Mouse (Mus musculus): ENCODE data around the gene Zfp523.

Zfp523 gene

DNA sequence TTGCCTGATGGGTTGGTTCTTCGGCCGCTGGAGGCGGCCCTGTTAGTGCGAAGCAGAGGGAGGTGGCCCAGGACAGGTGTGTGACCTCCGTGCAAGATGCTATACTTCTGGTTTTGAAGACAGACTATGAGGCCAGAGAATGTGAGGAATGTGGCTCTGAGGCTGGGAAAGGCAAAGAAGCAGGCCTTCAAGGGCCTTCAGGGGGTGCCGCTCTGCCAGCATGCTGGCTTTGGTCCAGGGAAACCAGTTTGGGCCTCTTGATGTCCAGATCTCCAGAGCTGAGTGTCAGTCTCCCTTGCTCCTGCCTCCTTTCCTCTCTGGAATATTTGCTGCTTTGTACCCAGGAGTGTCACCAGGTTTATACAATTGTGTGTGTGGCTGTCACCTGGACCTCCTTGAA lies 65.4 kb downstream of the Zfp523 start:
- DNase-seq (ENCODE audit: low spot score in 2 of 2) = no peak

- no peak for DNase-seq (ENCODE audit: low spot score in 2 of 2)
Observed at GRCm38 (mm10) chr17:28244214-28244613, 67.3 kb downstream of the Zfp523 start.

GRCm38 (mm10) chr17:28244714-28245113 lies 67.8 kb downstream of the Zfp523 start:
- no peak for DNase-seq (ENCODE audit: low spot score in 2 of 2)

DNA sequence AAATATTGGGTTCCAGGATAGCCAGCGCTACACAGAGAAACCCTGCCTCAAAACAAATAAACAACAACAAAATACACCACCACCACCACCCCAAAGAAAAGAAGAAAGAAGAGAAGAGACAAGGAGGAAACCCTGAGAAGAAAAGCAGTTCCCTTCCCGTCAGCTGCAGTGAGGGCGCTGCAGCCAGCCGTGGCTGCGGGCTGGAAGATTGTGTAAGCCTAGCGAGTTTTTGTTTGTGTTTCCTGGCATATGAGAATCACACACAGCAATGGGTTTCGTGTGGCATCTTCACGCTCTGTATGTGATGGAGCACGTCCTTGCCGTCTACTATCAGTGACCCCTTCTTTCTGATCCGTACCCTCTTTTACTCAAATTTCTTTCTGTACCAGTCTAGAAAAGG lies 69.7 kb downstream of the Zfp523 start:
- DNase-seq (ENCODE audit: low spot score in 2 of 2) = no peak

DNA sequence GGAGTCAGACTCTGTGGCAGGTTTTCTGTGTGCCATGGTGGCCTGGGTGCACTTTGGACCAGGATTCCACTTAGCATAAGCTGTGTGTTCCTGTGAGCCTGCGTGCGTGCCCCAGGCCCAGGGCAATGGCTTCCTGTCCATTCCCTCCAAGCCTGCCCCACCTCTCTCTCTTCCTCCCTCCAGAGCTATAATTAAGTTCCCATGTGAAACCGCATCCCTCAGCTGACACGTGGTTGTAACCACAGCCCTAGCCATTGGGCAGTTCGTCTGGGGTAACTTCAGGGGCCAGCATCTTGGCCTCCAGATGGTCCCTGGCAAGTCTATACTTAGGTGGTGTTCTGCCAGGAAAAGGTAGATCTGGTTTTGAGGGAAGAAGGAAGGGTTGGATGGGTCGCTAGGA lies 70.7 kb downstream of the Zfp523 start:
- no peak for DNase-seq (ENCODE audit: low spot score in 2 of 2)

DNA sequence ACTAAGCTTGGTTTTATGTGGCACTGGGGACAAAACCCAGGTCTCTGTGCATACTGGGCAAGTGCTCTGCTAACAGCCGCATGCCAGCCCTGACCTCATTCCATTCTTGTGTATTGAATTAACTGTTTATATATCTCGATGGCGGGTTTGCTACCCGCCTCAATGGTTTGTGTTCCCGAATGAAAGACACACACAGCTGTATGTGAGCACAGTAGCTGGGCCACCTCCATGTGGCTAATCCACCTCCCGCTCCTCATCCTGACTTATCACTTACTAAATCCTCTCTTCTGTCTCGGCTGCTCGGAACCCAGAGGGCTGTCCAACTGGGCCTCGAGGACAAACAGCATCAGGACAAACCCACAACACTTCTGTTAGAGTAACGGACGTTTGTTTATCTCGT lies 72.1 kb downstream of the Zfp523 start:
- DNase-seq (ENCODE audit: low spot score in 2 of 2) = no peak

- DNase-seq (ENCODE audit: low spot score in 2 of 2) = no peak
Observed at GRCm38 (mm10) chr17:28251579-28252280, 74.8 kb downstream of the Zfp523 start.

- no peak for DNase-seq (ENCODE audit: low spot score in 2 of 2)
Observed at GRCm38 (mm10) chr17:28252281-28252648, 75.3 kb downstream of the Zfp523 start.

GRCm38 (mm10) chr17:28253216-28253615 lies 76.3 kb downstream of the Zfp523 start:
- no peak for DNase-seq (ENCODE audit: low spot score in 2 of 2)

DNA sequence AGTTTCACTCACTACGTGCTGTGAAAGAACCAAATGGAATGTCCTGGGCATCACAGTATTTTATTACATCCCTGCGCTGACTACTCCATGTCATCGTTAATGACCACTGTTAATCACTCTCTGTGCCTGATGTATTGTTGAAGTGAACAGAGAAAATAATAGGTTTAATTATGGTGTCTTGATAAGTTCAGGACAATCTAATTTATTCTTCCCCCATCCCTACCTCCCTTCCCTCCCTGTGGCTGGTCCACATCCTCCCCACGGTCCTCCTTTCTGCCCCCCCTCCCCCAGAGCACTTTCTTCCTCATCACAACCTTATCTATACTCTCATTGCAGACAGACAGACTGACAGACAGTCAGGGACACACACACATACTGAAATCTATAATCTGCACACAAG lies 77.9 kb downstream of the Zfp523 start:
- no peak for DNase-seq (ENCODE audit: low spot score in 2 of 2)
